In the genomic region with DNA sequence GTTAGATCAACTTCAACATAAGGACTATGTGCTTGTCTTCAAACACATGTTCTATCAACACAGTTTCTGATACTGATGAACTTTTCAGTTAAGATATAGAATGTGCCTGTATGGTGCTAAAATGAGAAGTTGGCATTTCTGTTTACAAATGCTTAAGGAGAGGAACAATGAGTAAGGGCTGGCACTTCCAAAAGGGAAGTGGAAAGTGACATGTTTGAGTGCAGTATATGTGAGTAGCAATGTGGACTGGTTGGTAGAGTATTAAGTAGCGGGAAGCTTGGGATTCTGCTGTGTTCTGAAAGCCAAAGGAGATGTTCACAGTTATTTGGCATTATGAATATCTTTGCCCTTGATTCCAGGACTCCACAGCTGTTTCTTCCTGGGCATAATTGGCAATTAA, we compare ENCODE assay signal across 25 mouse cellular contexts. TPM values are rescaled to one million over a fixed set of nuclear protein-coding genes. Genes with fewer than 3 reads are reported as not detected.
"Had no signal": no experiment of that assay in that cellular context is flagged by ENCODE, and none has a peak within 500 bp of the region (broad histone marks: within the 10 kb centered on the region; RNA-seq: fewer than 3 reads in every experiment).

No protein-coding gene starts in this region.

- ATAC-seq: intestine, embryonic 16.5 days; midbrain, embryonic 13.5 days; midbrain, embryonic 16.5 days had no signal

- DNase-seq: kidney, adult 18-20 months; kidney, adult 9 months; kidney, postnatal 25 days; layer of hippocampus, adult 9-11 months; liver, embryonic 13.5 days; lung, adult 2 months; lung, postnatal 14 days; retina, postnatal 1 day; right cerebral cortex, postnatal 25 days; spleen, adult 18-20 months; thymus, postnatal 25 days had no signal

RNA-seq across cellular contexts. Expression of gene Tnfsf18, which starts 33.7 kb away (rescaled TPM):
- total RNA-seq: layer of hippocampus, adult 2 months; layer of hippocampus, postnatal 25 days; left cerebral cortex, adult 18-20 months; left cerebral cortex, postnatal 36 days; monocyte, adult 5-6 weeks; neutrophil, adult 5-6 weeks had no signal
- polyA plus RNA-seq: intestine, embryonic 16.5 days; kidney, embryonic 16.5 days; large intestine, adult 2 months; limb, embryonic 12.5 days; liver, embryonic 13.5 days; lung, adult 2 months; midbrain, embryonic 10.5 days; midbrain, embryonic 13.5 days; neural tube, embryonic 13.5 days had no signal
